7 mouse cellular contexts compared by ENCODE assay signal in the genomic region with DNA sequence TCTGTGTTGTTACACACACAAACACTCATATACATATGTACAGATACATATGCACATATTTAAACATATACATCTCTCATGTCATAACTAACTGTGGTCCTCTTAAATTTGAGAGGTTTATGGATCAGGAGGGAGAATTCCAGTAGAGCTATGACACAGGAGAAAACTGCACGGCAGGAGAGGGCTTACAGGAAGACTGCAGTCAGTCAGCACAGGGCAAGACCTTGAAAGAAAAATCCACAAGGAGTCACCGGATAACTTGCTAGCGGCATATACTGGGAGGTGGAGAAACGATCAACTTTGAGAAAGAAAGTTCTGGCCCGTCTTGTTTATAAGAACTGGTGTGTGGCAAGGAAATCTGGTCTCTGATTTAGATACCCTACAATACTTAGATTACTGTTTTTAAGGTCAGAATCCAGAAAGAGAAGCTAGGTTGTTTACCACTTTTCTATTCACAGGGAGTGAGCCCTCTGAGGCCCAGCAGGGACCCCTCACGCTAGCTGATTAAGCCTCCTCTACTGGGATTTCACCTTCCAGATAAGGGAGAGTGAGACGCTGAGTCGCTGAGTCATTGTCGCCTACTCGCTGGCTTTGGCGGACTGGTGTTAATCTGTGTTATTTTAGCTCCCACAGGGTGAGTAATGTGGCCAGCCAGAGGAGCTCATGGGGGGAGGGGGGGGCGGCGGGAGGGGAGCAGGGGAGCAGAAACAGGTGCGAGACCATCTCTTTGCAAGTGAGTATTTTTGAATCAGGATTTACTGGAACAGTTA. TPM values are rescaled to one million over a fixed set of nuclear protein-coding genes. Genes with fewer than 3 reads are reported as not detected.
DNase-seq lines count a peak whose midpoint lies in the region; ATAC-seq lines count a peak whose summit lies in the region.

No protein-coding gene starts in this region.

- no peak overlapping the region for H3K27ac ChIP-seq in forebrain, embryonic 12.5 days

- 5% methylated on average over 14 of the region's 14 CpGs for WGBS in forebrain, embryonic 12.5 days

- H3K27me3 ChIP-seq in forebrain, embryonic 12.5 days = 0 out of 2 replicates have a peak, but pooled peaks cover 7% of the 10 kb centered on the region

- H3K9ac ChIP-seq in forebrain, embryonic 12.5 days = no peak overlapping the region

- ATAC-seq in forebrain, embryonic 12.5 days (ENCODE audit: low FRiP score) = peak; percentile 44; the same call in 1 of the 2 replicates

- no peaks in the 10 kb centered on the region for H3K36me3 ChIP-seq in forebrain, embryonic 12.5 days (replicated peaks)

- peak overlapping the region; percentile 15; the same call in 1 of the 2 replicates for H3K4me2 ChIP-seq in forebrain, embryonic 12.5 days

- intact Hi-C loops in left cerebral cortex, postnatal 14 days (cut with DNase I) = no loop called here

- H3K4me1 ChIP-seq in forebrain, embryonic 12.5 days = peaks cover 22% of the 10 kb centered on the region

- DNase-seq in ES-CJ7 (ENCODE audit: low read depth, low spot score) (peak; percentile 55), adipocyte (ENCODE audit: low spot score) (peak; percentile 85)
- peak; percentile 65 for DNase-seq in heart, postnatal 4 days
- DNase-seq in left cerebral cortex, postnatal 14 days (ENCODE audit: low spot score in 2 of 2) = peak; percentile 31 to 50
- peak; percentile 35 for DNase-seq in mesoderm, embryonic 11.5 days (ENCODE audit: low read depth, low spot score)
- DNase-seq in B cell, adult 2 months = no peak

- H3K9me3 ChIP-seq in forebrain, embryonic 12.5 days = no peaks in the 10 kb centered on the region

- H3K4me3 ChIP-seq in forebrain, embryonic 12.5 days (replicated peaks) = no peak overlapping the region

RNA-seq across cellular contexts. Expression of a gene that starts 53.6 kb away (rescaled TPM):
- 1.3 and 2.2 TPM in 2 replicates for polyA plus RNA-seq in forebrain, embryonic 12.5 days (2016; fragmentation: Nextera tagmentation; extraction: Ambion mirVana)
- total RNA-seq in heart, postnatal 4 days (2021) = 100 to 1,000 TPM; 155 to 166 TPM
- total RNA-seq in left cerebral cortex, postnatal 14 days (2021) = 10 to 100 TPM in 1 of 2 experiments, 1 to 10 TPM in 1; 9.4 to 10.6 TPM

RNA-seq across cellular contexts. Expression of a gene that starts 59.3 kb away (rescaled TPM):
- polyA plus RNA-seq in forebrain, embryonic 12.5 days (2016; fragmentation: Nextera tagmentation; extraction: Ambion mirVana) = 28.5 and 38.6 TPM in 2 replicates
- total RNA-seq in heart, postnatal 4 days (2021) = 10 to 100 TPM; 10.6 to 15.5 TPM
- under 1 TPM; 0.66 to 0.79 TPM for total RNA-seq in left cerebral cortex, postnatal 14 days (2021)

Comparison
In these comparisons a context has a peak if more than half of its experiments do, and no peak if none do; other contexts are left out.
1. DNase-seq: peak in ES-CJ7 (single experiment), adipocyte (single experiment), heart, postnatal 4 days (single experiment), left cerebral cortex, postnatal 14 days (2 of 2) and mesoderm, embryonic 11.5 days (single experiment); none in B cell, adult 2 months (0 of 2).
2. RNA of a gene that starts 53.6 kb away (total RNA-seq): 155 to 166 TPM in heart, postnatal 4 days; 9.4 to 10.6 TPM in left cerebral cortex, postnatal 14 days; every median in the first group is over 10 times any median in the second.
3. RNA of a gene that starts 59.3 kb away (total RNA-seq): 10.6 to 15.5 TPM in heart, postnatal 4 days; 0.66 to 0.79 TPM in left cerebral cortex, postnatal 14 days; every median in the first group is over 4 times any median in the second.